Mouse (Mus musculus): ENCODE data around the gene Gm28035. TPM values are rescaled to one million over a fixed set of nuclear protein-coding genes. Genes with fewer than 3 reads are reported as not detected.

The Gm28035 gene
- total and polyA plus RNA-seq, 3 experiments: 0.27 to 0.64 (median 0.36) TPM

DNA sequence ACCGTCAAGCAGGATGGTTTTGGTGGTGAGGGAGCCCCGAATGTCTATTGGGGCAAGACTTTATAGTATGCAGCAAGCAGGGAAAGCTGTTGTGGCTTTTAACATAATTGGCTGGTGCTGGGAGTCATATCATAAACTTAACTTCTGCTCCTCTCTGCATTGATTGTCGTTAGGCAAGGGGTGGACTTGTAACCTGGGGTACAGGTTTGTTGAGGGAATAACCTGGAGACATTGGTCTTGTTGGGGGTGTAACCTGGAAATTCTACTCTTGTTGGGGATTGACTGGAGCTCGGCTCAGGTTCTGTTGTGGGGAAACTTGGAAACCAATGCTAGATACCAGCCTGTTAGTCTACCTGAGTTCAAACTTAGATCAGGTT lies 28.2 kb upstream of the Gm28035 start:
- H3K4me2 ChIP-seq (ENCODE audit: insufficient read depth, low read depth, poor library complexity, severe bottlenecking): no peak overlapping the region
- in situ Hi-C loops (cut with MboI; ENCODE audit: low pct_ligation_motif_present, low pct_unique_long_range_greater_than_20kb, low sequenced_read_pairs) (no loop called here), dilution Hi-C loops (cut with MboI; ENCODE audit: extremely low pct_ligation_motif_present, extremely low pct_unique_long_range_greater_than_20kb, low sequenced_read_pairs) (no loop called here)
- H3K27me3 ChIP-seq (replicated peaks): peaks cover 11% of the 10 kb centered on the region
- H3K4me1 ChIP-seq (ENCODE audit: control insufficient read depth in 1 of 2, insufficient read depth in 2 of 2): peaks cover 0 to 4% of the 10 kb centered on the region in 2 experiments; a peak in 1 of 4 replicates
- H3K27ac ChIP-seq (ENCODE audit: insufficient read depth, low read depth): no peak overlapping the region
- H3K36me3 ChIP-seq (replicated peaks in 1 of 2; ENCODE audit: control insufficient read depth in 1 of 2, insufficient read depth in 1 of 2, low read length in 1 of 2): no peaks in the 10 kb centered on the region
- TF ChIP-seq CHD1 (IDR thresholded peaks at IDR 0.05; ENCODE audit: low read depth, low read length) (no peak), PAX5 (IDR thresholded peaks at IDR 0.05; ENCODE audit: low read length) (no peak), NELFE (IDR thresholded peaks at IDR 0.05; ENCODE audit: low read depth, low read length) (no peak), GABPA (IDR thresholded peaks at IDR 0.05; ENCODE audit: insufficient replicate concordance, low read depth, low read length) (no peak), TBP (conservative IDR thresholded peaks at IDR 0.05; ENCODE audit: low read depth, low read length) (no peak), USF2 (conservative IDR thresholded peaks at IDR 0.05; ENCODE audit: low read depth, low read length) (no peak), RAD21 (IDR thresholded peaks at IDR 0.05; ENCODE audit: low read depth, low read length) (no peak), CTCF (conservative IDR thresholded peaks at IDR 0.05 in 1 of 2, IDR thresholded peaks at IDR 0.05 in 1 of 2; ENCODE audit: low read depth in 2 of 2, low read length in 2 of 2) (no peak), ZC3H11A (IDR thresholded peaks at IDR 0.05; ENCODE audit: low read depth, low read length) (no peak), EP300 (IDR thresholded peaks at IDR 0.05; ENCODE audit: low read length) (no peak), BHLHE40 (IDR thresholded peaks at IDR 0.05; ENCODE audit: low read depth, low read length) (no peak), TCF12 (IDR thresholded peaks at IDR 0.05; ENCODE audit: low read depth, low read length) (no peak), ELF1 (IDR thresholded peaks at IDR 0.05; ENCODE audit: low read depth, low read length) (no peak), MAZ (IDR thresholded peaks at IDR 0.05; ENCODE audit: low read depth, low read length) (no peak)
- H3K9ac ChIP-seq (ENCODE audit: insufficient read depth, low read depth): no peak overlapping the region
- H3K4me3 ChIP-seq (replicated peaks in 1 of 3; ENCODE audit: low read depth in 2 of 3, low read length in 2 of 3, poor library complexity in 1 of 3): no peak overlapping the region
- H3K79me2 ChIP-seq (replicated peaks; ENCODE audit: control insufficient read depth, extremely low read depth, insufficient read depth, poor library complexity, severe bottlenecking): no peaks in the 10 kb centered on the region
- no peaks in the 10 kb centered on the region for H3K9me3 ChIP-seq (replicated peaks; ENCODE audit: low read length)
- no peak for DNase-seq (ENCODE audit: extremely low read depth)

DNA sequence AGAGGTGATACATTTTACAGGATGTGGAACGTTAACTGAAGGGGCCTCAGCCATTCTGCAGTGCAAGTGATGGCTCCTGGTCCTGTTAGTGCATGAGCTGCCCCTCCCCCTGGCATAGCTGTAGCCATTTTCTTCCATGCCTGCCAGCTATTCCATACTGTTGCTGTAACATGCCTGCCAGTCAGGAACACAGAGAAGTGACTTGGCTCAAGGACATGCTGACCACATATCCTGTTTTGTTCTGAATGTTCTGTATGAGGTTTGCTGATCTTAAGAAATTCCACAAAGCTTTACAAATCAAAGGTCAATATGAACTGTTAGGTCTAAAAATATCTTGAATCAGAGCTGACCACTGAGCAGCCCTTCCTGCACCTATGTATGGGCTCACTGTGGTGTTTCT lies 27.4 kb upstream of the Gm28035 start:
- TF ChIP-seq MAX (IDR thresholded peaks at IDR 0.05; ENCODE audit: low read length) (no peak), HCFC1 (IDR thresholded peaks at IDR 0.05; ENCODE audit: low read depth, low read length) (no peak), JUND (conservative IDR thresholded peaks at IDR 0.05; ENCODE audit: low read depth, low read length) (no peak), USF1 (IDR thresholded peaks at IDR 0.05; ENCODE audit: low read depth, low read length) (no peak), NRF1 (IDR thresholded peaks at IDR 0.05; ENCODE audit: low read depth, low read length) (no peak), E2F4 (IDR thresholded peaks at IDR 0.05; ENCODE audit: insufficient replicate concordance, low read depth, low read length) (no peak), ZC3H11A (IDR thresholded peaks at IDR 0.05; ENCODE audit: low read depth, low read length) (no peak), JUN (IDR thresholded peaks at IDR 0.05; ENCODE audit: insufficient read depth, low read depth, low read length) (no peak), POLR2AphosphoS2 (IDR thresholded peaks at IDR 0.05; ENCODE audit: low read depth, low read length) (no peak), MYC (IDR thresholded peaks at IDR 0.05; ENCODE audit: low read depth, low read length) (no peak), USF2 (conservative IDR thresholded peaks at IDR 0.05; ENCODE audit: low read depth, low read length) (no peak), MAZ (IDR thresholded peaks at IDR 0.05; ENCODE audit: low read depth, low read length) (no peak), TBP (conservative IDR thresholded peaks at IDR 0.05; ENCODE audit: low read depth, low read length) (no peak), PAX5 (IDR thresholded peaks at IDR 0.05; ENCODE audit: low read length) (no peak), KAT2A (IDR thresholded peaks at IDR 0.05; ENCODE audit: insufficient replicate concordance, low read length) (no peak), ELF1 (IDR thresholded peaks at IDR 0.05; ENCODE audit: low read depth, low read length) (no peak), ETS1 (conservative IDR thresholded peaks at IDR 0.05; ENCODE audit: low read depth, low read length) (no peak), UBTF (IDR thresholded peaks at IDR 0.05; ENCODE audit: low read depth, low read length) (no peak), SIN3A (IDR thresholded peaks at IDR 0.05; ENCODE audit: low read length) (no peak), EP300 (IDR thresholded peaks at IDR 0.05; ENCODE audit: low read length) (no peak)
- dilution Hi-C loops (cut with MboI; ENCODE audit: extremely low pct_ligation_motif_present, extremely low pct_unique_long_range_greater_than_20kb, low sequenced_read_pairs): no loop called here

More for the DNA sequence above, 27.4 kb upstream of the Gm28035 start:
- Histone ChIP-seq H3K27me3 (replicated peaks) (peaks cover 3% of the 10 kb centered on the region), H3K4me2 (ENCODE audit: insufficient read depth, low read depth, poor library complexity, severe bottlenecking) (no peak overlapping the region), H3K36me3 (replicated peaks in 1 of 2; ENCODE audit: control insufficient read depth in 1 of 2, insufficient read depth in 1 of 2, low read length in 1 of 2) (no peaks in the 10 kb centered on the region), H3K9ac (ENCODE audit: insufficient read depth, low read depth) (no peak overlapping the region), H3K27ac (ENCODE audit: insufficient read depth, low read depth) (no peak overlapping the region), H3K9me3 (replicated peaks; ENCODE audit: low read length) (no peaks in the 10 kb centered on the region), H3K4me3 (replicated peaks in 1 of 3; ENCODE audit: low read depth in 2 of 3, low read length in 2 of 3, poor library complexity in 1 of 3) (no peak overlapping the region), H3K79me2 (replicated peaks; ENCODE audit: control insufficient read depth, extremely low read depth, insufficient read depth, poor library complexity, severe bottlenecking) (no peaks in the 10 kb centered on the region), H3K4me1 (ENCODE audit: control insufficient read depth in 1 of 2, insufficient read depth in 2 of 2) (peaks cover 0 to 4% of the 10 kb centered on the region in 2 experiments; a peak in 1 of 4 replicates)
- in situ Hi-C loops (cut with MboI; ENCODE audit: low pct_ligation_motif_present, low pct_unique_long_range_greater_than_20kb, low sequenced_read_pairs): no loop called here
- DNase-seq (ENCODE audit: extremely low read depth): no peak
